Mouse (Mus musculus): Measurements from ENCODE around the gene Dhrs4.

Dhrs4 gene

DNA sequence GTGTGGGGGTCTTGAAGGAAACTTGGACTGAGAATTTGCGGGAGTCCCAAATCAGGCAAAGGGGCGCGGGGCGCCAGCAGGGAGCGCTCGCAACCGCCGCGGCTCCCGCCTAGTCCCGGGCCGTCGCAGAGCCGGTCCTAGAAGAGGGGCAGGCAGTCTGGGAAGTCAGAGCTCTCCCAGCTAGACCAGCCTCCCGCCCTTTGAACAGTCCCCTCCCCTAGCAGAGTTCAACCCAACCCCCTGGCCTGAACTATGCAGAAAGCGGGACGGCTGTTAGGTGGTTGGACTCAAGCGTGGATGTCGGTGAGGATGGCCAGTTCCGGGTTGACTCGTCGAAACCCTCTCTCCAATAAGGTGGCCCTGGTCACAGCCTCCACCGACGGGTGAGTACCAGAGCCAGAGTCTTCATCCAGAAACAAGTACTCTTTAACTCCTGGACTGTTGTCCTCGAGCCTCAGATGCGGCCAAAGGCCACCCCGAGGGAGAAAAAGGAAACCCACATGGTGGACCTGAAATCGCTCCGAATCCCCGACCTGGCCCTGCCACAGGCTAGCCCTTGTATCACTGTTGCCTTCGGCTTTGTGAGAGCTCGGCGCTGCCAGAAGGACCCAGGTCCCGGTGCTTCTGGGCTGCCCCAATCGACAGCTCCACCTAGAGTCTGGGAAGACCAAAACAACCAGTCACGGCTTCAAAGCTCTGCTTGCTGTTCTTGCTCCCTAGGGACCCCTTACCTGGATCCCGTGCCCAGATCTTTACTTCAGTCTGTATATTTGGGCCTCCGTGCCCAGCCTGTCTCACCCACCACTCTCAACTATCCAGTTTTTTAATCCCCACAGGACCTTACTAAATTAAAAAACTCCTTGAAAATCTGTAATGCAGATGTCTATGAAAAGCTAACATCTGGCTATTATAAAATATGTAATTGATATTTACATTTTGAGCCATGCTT is at the start of gene Dhrs4:
TSS of gene Dhrs4 (plus strand) at position 108 of the 949 bp plus-strand sequence.
- DNase-seq (ENCODE audit: low spot score) = peak; percentile 91

DNA sequence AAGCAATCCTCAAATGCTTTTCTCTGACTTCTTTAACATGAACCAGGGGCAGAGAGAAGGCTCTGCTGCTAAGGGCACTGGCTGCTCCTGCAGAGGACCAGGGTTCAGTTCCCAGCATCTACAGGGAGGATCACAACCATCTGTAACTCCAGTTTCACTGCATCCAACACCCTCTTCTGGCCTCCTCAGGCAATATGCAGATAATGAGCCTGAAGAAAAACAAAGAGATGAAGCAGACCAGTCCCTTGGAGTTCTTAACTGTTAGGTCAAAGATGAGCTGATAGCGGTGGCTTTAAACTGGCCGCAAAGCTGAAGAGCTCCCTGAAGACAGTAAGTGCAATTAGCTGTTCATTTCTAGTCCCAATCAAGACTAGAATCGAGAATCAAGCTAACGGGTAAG is 48.3 kb upstream of the Dhrs4 start:
- no peak for DNase-seq (ENCODE audit: low spot score)

DNA sequence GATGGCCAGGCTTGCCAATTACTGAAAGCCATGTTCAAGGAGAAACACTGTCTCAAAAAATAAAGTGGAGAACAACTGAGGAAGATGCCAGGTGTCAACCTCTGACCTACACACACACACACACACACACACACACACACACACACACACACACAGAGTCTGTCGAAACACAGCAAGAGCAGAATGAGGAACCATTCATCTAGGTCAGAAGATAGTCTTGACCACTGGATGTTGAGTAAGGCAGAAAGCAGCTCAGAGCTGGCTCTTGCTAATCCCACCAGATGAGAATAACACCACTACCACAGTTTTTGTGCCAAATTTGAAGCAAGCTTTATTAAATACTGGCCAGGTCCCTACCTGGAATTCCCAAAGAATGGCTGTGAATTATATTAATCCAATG is 45.5 kb upstream of the Dhrs4 start:
- no peak for DNase-seq (ENCODE audit: low spot score)

- DNase-seq (ENCODE audit: low spot score) = no peak
Observed at GRCm38 (mm10) chr14:55434825-55435224, 43.7 kb upstream of the Dhrs4 start.

- no peak for DNase-seq (ENCODE audit: low spot score)
Observed at GRCm38 (mm10) chr14:55437118-55437517, 41.4 kb upstream of the Dhrs4 start.

DNA sequence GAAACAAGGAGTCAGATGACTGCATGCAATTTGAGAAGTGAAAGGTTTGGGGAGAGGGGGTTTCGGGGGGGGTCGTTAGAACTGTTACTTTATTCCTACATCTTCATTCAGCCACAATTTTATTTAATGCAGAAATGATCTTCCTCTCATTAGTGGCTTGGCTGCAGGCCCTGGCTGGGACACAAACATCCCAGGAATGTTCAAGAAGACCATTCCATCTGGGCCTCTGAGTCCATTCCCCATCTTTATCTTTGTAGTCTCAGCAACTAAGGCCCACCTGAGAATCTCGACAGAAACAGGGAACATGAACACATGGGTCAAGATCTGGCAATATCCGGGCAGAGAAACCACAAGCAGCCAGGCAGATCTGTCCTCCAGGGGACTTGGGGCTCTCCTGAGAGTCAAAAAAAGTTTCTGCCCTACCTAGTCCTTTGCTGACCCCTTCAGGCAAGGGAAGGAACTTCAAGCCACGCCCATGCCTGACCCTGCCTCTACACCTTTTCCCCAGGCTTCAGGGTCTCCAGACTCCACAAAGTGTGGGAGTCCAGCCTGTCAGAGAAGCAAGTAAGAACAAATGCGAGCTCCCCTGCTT is 40.3 kb upstream of the Dhrs4 start:
- peak; percentile 73 for DNase-seq (ENCODE audit: low spot score)

- no peak for DNase-seq (ENCODE audit: low spot score)
Observed at GRCm38 (mm10) chr14:55457693-55458092, 20.9 kb upstream of the Dhrs4 start.

DNA sequence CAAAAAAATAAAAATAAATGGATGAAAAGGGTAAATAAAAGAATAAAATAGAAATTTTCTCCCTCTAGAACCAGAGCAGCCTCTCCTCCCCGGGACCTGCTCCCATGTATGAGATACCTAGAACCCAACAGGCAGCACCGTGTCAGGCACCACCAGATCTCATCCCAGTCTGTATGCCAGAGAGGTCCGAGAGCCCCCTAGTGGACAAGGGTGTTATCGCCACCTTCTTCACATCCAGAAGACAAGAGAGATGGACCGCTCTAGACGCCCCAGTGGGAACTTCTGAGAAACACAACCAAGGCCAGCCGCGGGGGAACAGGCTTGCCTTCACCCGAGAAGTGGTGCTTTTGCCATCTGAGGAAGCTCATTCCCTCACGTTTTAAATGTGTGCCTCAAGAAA is 20.3 kb upstream of the Dhrs4 start:
- peak; percentile 87 for DNase-seq (ENCODE audit: low spot score)

GRCm38 (mm10) chr14:55458761-55459160 is 19.8 kb upstream of the Dhrs4 start:
- no peak for DNase-seq (ENCODE audit: low spot score)

DNA sequence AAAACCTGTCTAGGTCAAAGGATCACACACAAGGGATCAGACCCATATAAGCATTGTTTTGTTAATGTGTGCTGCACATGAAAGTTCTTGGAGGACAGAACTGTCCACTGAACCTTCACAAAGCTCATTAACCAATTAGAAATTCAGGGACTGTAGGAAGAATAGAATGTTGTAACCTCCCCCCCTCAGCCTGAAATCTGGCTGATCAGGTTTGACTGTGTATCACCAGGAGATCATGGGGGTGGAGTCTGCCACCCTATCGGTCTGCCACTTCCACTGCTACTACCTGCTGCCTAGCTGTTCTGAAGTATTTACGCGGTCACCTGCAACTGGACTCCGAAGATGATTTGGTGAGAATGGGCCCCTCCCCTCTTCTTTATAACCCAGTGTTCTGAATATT is 18.8 kb upstream of the Dhrs4 start:
- DNase-seq (ENCODE audit: low spot score) = no peak

GRCm38 (mm10) chr14:55460297-55460696 is 18.3 kb upstream of the Dhrs4 start:
- no peak for DNase-seq (ENCODE audit: low spot score)

GRCm38 (mm10) chr14:55461757-55462156 is 16.8 kb upstream of the Dhrs4 start:
- DNase-seq (ENCODE audit: low spot score) = no peak

DNA sequence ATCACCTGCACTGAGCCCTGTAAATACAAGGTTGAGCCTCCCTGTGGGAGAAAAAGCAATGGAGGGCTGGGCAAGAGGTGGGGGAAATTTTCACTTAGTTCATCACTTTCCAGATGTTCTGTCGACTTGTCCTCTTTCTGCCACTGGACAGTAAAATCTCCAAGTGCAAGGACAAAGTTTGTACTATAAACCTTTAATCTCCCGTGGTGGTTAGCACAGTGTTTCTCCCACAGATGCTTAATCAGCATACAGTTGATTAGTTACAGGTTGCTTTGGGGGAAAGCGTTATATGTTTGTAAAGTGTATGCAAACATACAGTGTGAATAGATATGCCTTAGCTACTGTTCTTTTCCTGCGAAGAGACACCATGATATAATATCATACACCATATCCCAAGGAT is 12.1 kb upstream of the Dhrs4 start:
- no peak for DNase-seq (ENCODE audit: low spot score)

DNA sequence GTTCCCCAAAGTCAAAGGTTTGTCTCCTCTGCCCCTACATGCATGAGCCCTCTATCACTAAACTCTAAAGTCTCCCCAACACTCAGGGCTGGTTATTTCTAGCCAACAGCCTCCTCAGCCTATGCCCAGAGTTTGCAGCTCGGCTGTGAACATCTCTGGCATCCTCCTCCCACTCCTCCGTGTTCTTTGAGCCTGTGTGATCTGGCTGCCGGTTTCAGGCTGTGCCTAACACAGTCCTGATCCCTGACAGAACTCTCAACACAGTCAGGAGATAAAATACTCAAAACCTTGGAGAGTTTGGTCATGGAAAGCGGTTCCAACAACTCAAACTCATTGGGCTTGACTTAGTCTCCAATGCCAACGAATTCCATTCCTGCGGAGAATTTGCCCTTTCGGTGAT is 11.4 kb upstream of the Dhrs4 start:
- no peak for DNase-seq (ENCODE audit: low spot score)

- no peak for DNase-seq (ENCODE audit: low spot score)
Observed at GRCm38 (mm10) chr14:55468301-55468741, 10.2 kb upstream of the Dhrs4 start.

GRCm38 (mm10) chr14:55469041-55469440 is 9.5 kb upstream of the Dhrs4 start:
- DNase-seq (ENCODE audit: low spot score) = no peak

DNA sequence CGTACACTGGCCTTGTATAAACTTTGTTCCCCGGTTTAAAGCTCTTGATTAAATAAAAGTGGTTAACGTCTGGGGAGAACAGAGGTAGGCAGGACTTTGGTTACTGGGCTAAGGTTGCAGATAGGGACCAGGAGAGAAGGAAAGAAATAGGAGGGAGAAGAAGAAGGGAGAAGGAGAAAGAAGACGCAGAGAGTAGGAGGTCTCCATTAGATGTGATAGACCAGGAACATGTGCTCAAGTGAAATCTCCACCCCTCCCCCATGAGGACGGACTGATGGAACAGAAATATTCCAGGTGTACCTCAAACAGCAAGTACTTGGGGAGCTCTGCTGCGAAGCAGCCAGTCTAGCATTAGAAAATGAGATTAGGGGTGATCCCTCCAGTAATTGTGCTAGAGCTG is 8.7 kb upstream of the Dhrs4 start:
- DNase-seq (ENCODE audit: low spot score) = no peak

GRCm38 (mm10) chr14:55470806-55471205 is 7.8 kb upstream of the Dhrs4 start:
- DNase-seq (ENCODE audit: low spot score) = peak; percentile 40

- DNase-seq (ENCODE audit: low spot score) = no peak
Observed at GRCm38 (mm10) chr14:55475654-55476053, 2.9 kb upstream of the Dhrs4 start.

DNA sequence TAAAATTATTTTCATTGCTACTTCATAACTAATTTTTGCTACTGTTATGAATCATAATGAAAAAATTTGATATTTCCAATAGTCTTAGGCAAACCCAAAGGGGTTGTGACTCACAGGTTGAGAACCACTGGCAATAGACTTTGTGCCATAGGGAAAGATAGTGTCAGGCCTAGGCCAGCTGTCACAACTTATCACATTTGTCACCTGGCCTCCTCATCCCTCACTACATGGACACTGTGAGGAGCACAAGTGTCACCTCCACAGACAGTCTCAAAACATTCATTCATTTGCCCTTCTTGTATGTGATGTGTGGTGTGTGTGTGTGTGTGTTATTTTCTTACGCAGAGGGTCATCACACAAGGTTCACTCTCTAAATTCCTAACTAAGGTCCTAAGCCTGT is 1.1 kb upstream of the Dhrs4 start:
- no peak for DNase-seq (ENCODE audit: low spot score)

DNA sequence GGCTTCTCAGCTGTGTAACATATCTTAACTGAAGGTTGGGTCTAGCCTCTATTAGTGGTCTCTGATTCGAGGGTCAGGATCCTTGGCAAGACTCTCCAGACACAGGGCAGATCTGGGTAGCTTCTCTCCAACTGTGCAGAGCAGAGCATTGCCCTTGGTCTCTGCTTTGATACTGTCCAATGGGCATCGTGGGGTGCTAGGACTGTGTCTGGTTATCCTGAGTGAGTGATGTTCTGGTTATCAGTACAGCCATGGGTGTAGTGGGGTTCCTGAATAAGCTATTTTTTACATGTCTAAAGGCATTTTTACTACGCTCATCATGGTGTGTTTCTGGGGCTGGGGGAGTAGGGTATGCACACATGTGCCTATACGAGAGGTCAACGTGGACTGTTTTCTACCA is 729 bp upstream of the Dhrs4 start:
- DNase-seq (ENCODE audit: low spot score) = no peak

- no peak for DNase-seq (ENCODE audit: low spot score)
Observed at GRCm38 (mm10) chr14:55479629-55480028, 1.1 kb downstream of the Dhrs4 start.

DNA sequence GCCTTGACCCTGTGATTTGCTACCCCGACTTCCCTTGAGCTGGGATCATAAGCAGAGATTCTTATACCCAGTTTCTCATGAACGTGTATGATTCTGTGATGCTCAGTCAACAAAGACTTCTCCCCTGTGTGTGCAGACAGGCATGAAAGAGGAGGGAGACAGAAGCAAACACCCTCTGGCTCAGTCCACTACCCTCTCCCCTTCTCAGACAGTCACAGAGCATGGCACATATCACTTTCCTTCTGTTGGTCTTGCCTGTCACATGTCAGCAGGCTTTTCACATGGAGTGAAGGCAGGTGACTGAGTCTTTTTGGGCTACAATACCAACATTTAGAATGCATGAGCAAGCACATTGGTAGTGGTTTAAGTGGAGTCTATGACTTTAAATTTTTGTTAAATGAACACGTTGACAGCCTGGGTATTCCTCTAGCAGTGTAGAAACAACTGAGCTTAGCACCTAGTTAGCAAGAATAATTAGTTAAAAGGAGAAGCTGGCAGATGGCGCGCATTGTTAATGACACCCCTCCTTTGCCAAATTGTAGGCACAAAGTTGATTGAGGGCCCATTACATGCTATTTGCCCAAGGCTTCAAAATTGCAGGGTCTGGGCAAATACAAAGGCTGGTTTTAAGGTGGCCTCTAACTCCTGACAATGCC is 6.0 kb downstream of the Dhrs4 start:
- DNase-seq (ENCODE audit: low spot score) = no peak
